Mouse (Mus musculus): Measurements from ENCODE around the gene Pkn1.

The Pkn1 gene

GRCm38 (mm10) chr8:83724697-83725482, 25.9 kb upstream of the Pkn1 start:
- no peak for DNase-seq (ENCODE audit: low read depth, low spot score)

- DNase-seq (ENCODE audit: low read depth, low spot score) = no peak
Measured at GRCm38 (mm10) chr8:83723447-83724083, 24.6 kb upstream of the Pkn1 start.

GRCm38 (mm10) chr8:83722631-83723030, 23.7 kb upstream of the Pkn1 start:
- no peak for DNase-seq (ENCODE audit: low read depth, low spot score)

- DNase-seq (ENCODE audit: low read depth, low spot score) = no peak
Measured at GRCm38 (mm10) chr8:83721405-83722025, 22.5 kb upstream of the Pkn1 start.

- no peak for DNase-seq (ENCODE audit: low read depth, low spot score)
Measured at GRCm38 (mm10) chr8:83719693-83720092, 20.7 kb upstream of the Pkn1 start.

- DNase-seq (ENCODE audit: low read depth, low spot score) = no peak
Measured at GRCm38 (mm10) chr8:83719048-83719447, 20.1 kb upstream of the Pkn1 start.

GRCm38 (mm10) chr8:83716563-83716962, 17.6 kb upstream of the Pkn1 start:
- DNase-seq (ENCODE audit: low read depth, low spot score) = no peak

GRCm38 (mm10) chr8:83715771-83716170, 16.8 kb upstream of the Pkn1 start:
- DNase-seq (ENCODE audit: low read depth, low spot score) = no peak

- peak; percentile 99 for DNase-seq (ENCODE audit: low read depth, low spot score)
Measured at GRCm38 (mm10) chr8:83715031-83715690, 16.2 kb upstream of the Pkn1 start, which contains the start of gene Ddx39. Ddx39 (plus strand) TSS chr8:83715177.

GRCm38 (mm10) chr8:83714676-83715030, 15.7 kb upstream of the Pkn1 start:
- no peak for DNase-seq (ENCODE audit: low read depth, low spot score)

- no peak for DNase-seq (ENCODE audit: low read depth, low spot score)
Measured at GRCm38 (mm10) chr8:83707554-83707953, 8.6 kb upstream of the Pkn1 start.

GRCm38 (mm10) chr8:83706411-83706810, 7.4 kb upstream of the Pkn1 start:
- no peak for DNase-seq (ENCODE audit: low read depth, low spot score)

- peak; percentile 68 for DNase-seq (ENCODE audit: low read depth, low spot score)
Measured at GRCm38 (mm10) chr8:83703426-83703825, 4.4 kb upstream of the Pkn1 start.

- no peak for DNase-seq (ENCODE audit: low read depth, low spot score)
Measured at GRCm38 (mm10) chr8:83700423-83701085, 1.6 kb upstream of the Pkn1 start.

GRCm38 (mm10) chr8:83699566-83699965, 587 bp upstream of the Pkn1 start:
- no peak for DNase-seq (ENCODE audit: low read depth, low spot score)

- DNase-seq (ENCODE audit: low read depth, low spot score) = no peak
Measured at GRCm38 (mm10) chr8:83698291-83698660, 703 bp downstream of the Pkn1 start.

GRCm38 (mm10) chr8:83697374-83698220, 1.4 kb downstream of the Pkn1 start:
- no peak for DNase-seq (ENCODE audit: low read depth, low spot score)

- no peak for DNase-seq (ENCODE audit: low read depth, low spot score)
Measured at GRCm38 (mm10) chr8:83695351-83696106, 3.5 kb downstream of the Pkn1 start.

- DNase-seq (ENCODE audit: low read depth, low spot score) = no peak
Measured at GRCm38 (mm10) chr8:83694369-83695160, 4.4 kb downstream of the Pkn1 start.
